Mouse (Mus musculus) hindbrain, embryonic 10.5 days (tissue): ENCODE data around the gene Pik3r5. TPM values are rescaled to one million over a fixed set of nuclear protein-coding genes. Genes with fewer than 3 reads are reported as not detected.

ENCODE experiments used
- polyA plus RNA-seq: library from polyadenylated mRNA; unstranded; fragments of >200 nt; fragmentation: Nextera tagmentation; extraction: Ambion mirVana; gene quantifications from 2 replicates; pipeline ENCODE4 v1.2.1, GENCODE M21; 2016

Pik3r5 gene
- polyA plus RNA-seq, 1 experiment from 2014 or later: 0.88 TPM

Other genes starting within 250 kb of the Pik3r5 start
- 18.2 and 23.7 TPM in 2 replicates for gene Ntn1, start 31.3 kb upstream of the Pik3r5 start, polyA plus RNA-seq
- 2.0 and 2.1 TPM in 2 replicates for gene Pik3r6, start 70.9 kb downstream of the Pik3r5 start, polyA plus RNA-seq
- gene Mfsd6l, start 124.1 kb downstream of the Pik3r5 start, polyA plus RNA-seq: 0.17 and 0.22 TPM in 2 replicates
- 2.5 and 3.1 TPM in 2 replicates for gene Ccdc42, start 154.9 kb downstream of the Pik3r5 start, polyA plus RNA-seq